Mouse (Mus musculus): ENCODE results near the gene Olfr1294. TPM values are rescaled to one million over a fixed set of nuclear protein-coding genes. Genes with fewer than 3 reads are reported as not detected.

Olfr1294 gene
- not detected in 2 replicates for polyA plus RNA-seq (2015; fragmentation: Nextera tagmentation; extraction: Ambion mirVana)

- Histone ChIP-seq H3K9ac (ENCODE audit: low read length) (no peak within 1 kb of the TSS), H3K27me3 (ENCODE audit: control insufficient read depth, insufficient read depth, low read depth, low read length) (no peaks in the 10 kb centered on the region), H3K4me1 (replicated peaks; ENCODE audit: control insufficient read depth, insufficient read depth, low read length) (no peaks in the 10 kb centered on the region), H3K27ac (ENCODE audit: low read length) (no peak within 1 kb of the TSS), H3K36me3 (ENCODE audit: control insufficient read depth, insufficient read depth, low read length) (no peaks in the 10 kb centered on the region), H3K9me3 (ENCODE audit: control insufficient read depth, low read length) (no peaks in the 10 kb centered on the region), H3K4me3 (ENCODE audit: low read length) (no peak within 1 kb of the TSS), H3K4me2 (ENCODE audit: low read depth, low read length) (no peak within 1 kb of the TSS)
- WGBS: 20% methylated on average over 1 of the region's 1 CpGs
- no peak for ATAC-seq (ENCODE audit: low read depth)
These were observed at the start of gene Olfr1294 for GRCm38 (mm10) chr2:111540191-111540590. Olfr1294 (minus strand) TSS chr2:111540291.

DNA sequence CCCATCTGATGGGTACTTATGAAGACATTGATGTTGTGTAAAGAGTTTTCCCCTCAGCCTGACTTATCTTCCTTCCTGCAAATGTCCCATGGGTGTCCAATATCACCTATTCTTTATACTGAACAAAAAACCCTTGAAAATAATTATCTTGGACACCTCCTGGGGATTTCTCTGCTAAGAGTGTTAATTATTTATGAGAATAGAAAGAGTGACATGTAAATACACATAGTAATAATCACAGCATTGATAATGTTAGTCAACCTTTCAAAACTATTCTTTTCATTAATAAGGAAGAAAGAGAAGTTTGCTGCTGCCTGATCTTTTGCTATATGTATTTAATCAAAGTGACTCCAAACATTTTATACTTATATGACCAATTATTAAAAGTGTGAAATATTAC, 29.5 kb upstream of the Olfr1294 start, which contains the start of gene Olfr1295:
TSS of gene Olfr1295 (minus strand) at position 101 of the 400 bp plus-strand sequence.
- Histone ChIP-seq H3K4me3 (ENCODE audit: low read length) (no peak within 1 kb of the TSS), H3K4me2 (ENCODE audit: low read depth, low read length) (no peak within 1 kb of the TSS), H3K9me3 (ENCODE audit: control insufficient read depth, low read length) (no peaks in the 10 kb centered on the region), H3K4me1 (replicated peaks; ENCODE audit: control insufficient read depth, insufficient read depth, low read length) (no peaks in the 10 kb centered on the region), H3K27me3 (ENCODE audit: control insufficient read depth, insufficient read depth, low read depth, low read length) (no peaks in the 10 kb centered on the region), H3K36me3 (ENCODE audit: control insufficient read depth, insufficient read depth, low read length) (no peaks in the 10 kb centered on the region), H3K27ac (ENCODE audit: low read length) (no peak within 1 kb of the TSS), H3K9ac (ENCODE audit: low read length) (no peak within 1 kb of the TSS)
- ATAC-seq (ENCODE audit: low read depth): no peak

- Histone ChIP-seq H3K4me2 (ENCODE audit: low read depth, low read length) (no peak within 1 kb of the TSS), H3K9ac (ENCODE audit: low read length) (no peak within 1 kb of the TSS), H3K4me3 (ENCODE audit: low read length) (no peak within 1 kb of the TSS), H3K27ac (ENCODE audit: low read length) (no peak within 1 kb of the TSS), H3K9me3 (ENCODE audit: control insufficient read depth, low read length) (no peaks in the 10 kb centered on the region), H3K36me3 (ENCODE audit: control insufficient read depth, insufficient read depth, low read length) (no peaks in the 10 kb centered on the region), H3K27me3 (ENCODE audit: control insufficient read depth, insufficient read depth, low read depth, low read length) (no peaks in the 10 kb centered on the region), H3K4me1 (replicated peaks; ENCODE audit: control insufficient read depth, insufficient read depth, low read length) (no peaks in the 10 kb centered on the region)
- no peak for ATAC-seq (ENCODE audit: low read depth)
- 90% methylated on average over 1 of the region's 1 CpGs for WGBS
These were observed 15.2 kb downstream of the Olfr1294 start, which contains the start of gene Olfr1293-ps for GRCm38 (mm10) chr2:111524903-111525302. Olfr1293-ps (plus strand) TSS chr2:111525203.

DNA sequence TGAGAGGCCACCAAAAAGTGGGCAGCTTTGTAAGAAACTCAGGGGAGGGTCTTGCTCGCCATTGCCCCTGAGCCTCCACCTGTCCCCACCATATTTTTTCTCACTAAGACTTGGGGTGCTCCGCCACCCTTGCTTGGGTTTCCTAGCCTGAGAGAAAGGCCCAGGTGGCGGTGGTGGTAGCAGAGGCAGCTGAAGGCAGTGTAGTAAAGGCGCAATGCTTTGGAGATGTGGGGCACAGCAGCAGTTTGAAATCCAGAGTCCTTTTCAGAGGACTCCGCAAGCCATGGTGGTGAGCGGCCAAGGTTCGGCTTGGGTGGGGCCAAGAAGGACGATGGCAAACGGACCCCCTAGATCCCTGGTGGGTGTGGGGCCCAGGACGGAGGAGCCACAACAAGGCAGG, 22.6 kb downstream of the Olfr1294 start:
- no peaks in the 10 kb centered on the region for H3K9me3 ChIP-seq (ENCODE audit: control insufficient read depth, low read length)
- no peak overlapping the region for H3K9ac ChIP-seq (ENCODE audit: low read length)
- no peak overlapping the region for H3K27ac ChIP-seq (ENCODE audit: low read length)
- H3K4me2 ChIP-seq (ENCODE audit: low read depth, low read length): no peak overlapping the region
- H3K4me1 ChIP-seq (replicated peaks; ENCODE audit: control insufficient read depth, insufficient read depth, low read length): no peaks in the 10 kb centered on the region
- 80% methylated on average over 10 of the region's 10 CpGs for WGBS
- H3K36me3 ChIP-seq (ENCODE audit: control insufficient read depth, insufficient read depth, low read length): no peaks in the 10 kb centered on the region
- no peak overlapping the region for H3K4me3 ChIP-seq (ENCODE audit: low read length)
- no peaks in the 10 kb centered on the region for H3K27me3 ChIP-seq (ENCODE audit: control insufficient read depth, insufficient read depth, low read depth, low read length)
- no peak for ATAC-seq (ENCODE audit: low read depth)

DNA sequence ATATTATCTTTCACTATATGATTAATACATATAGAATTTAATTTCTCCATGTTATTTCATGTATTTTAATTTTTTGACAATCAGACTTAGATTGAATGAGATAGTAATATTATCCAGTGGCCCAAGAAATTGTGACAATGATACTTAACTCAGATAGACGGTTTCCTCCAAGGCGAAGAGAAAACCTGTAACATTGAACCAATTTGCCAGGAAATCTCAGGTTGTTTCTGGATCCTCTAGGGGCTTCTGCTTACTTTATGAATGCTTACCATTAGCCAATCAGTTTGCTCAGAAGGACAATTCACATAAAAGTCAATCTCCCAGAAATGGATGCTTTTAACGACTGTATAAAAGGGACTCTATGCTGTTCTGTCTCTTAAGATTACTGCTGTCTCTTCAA, 43.2 kb downstream of the Olfr1294 start, which contains the start of gene Olfr1291-ps1:
TSS of gene Olfr1291-ps1 (plus strand) at position 301 of the 400 bp plus-strand sequence.
- Histone ChIP-seq H3K9ac (ENCODE audit: low read length) (no peak within 1 kb of the TSS), H3K4me3 (ENCODE audit: low read length) (no peak within 1 kb of the TSS), H3K36me3 (ENCODE audit: control insufficient read depth, insufficient read depth, low read length) (no peaks in the 10 kb centered on the region), H3K4me2 (ENCODE audit: low read depth, low read length) (no peak within 1 kb of the TSS), H3K27ac (ENCODE audit: low read length) (no peak within 1 kb of the TSS), H3K9me3 (ENCODE audit: control insufficient read depth, low read length) (no peaks in the 10 kb centered on the region), H3K4me1 (replicated peaks; ENCODE audit: control insufficient read depth, insufficient read depth, low read length) (no peaks in the 10 kb centered on the region), H3K27me3 (ENCODE audit: control insufficient read depth, insufficient read depth, low read depth, low read length) (no peaks in the 10 kb centered on the region)
- ATAC-seq (ENCODE audit: low read depth): no peak
- 90% methylated on average over 3 of the region's 3 CpGs for WGBS

- H3K36me3 ChIP-seq (ENCODE audit: control insufficient read depth, insufficient read depth, low read length): no peaks in the 10 kb centered on the region
- H3K4me1 ChIP-seq (replicated peaks; ENCODE audit: control insufficient read depth, insufficient read depth, low read length): no peaks in the 10 kb centered on the region
- H3K9ac ChIP-seq (ENCODE audit: low read length): no peak within 1 kb of the TSS
- H3K4me3 ChIP-seq (ENCODE audit: low read length): no peak within 1 kb of the TSS
- no peaks in the 10 kb centered on the region for H3K27me3 ChIP-seq (ENCODE audit: control insufficient read depth, insufficient read depth, low read depth, low read length)
- no peak within 1 kb of the TSS for H3K4me2 ChIP-seq (ENCODE audit: low read depth, low read length)
- no peak within 1 kb of the TSS for H3K27ac ChIP-seq (ENCODE audit: low read length)
- no peak for ATAC-seq (ENCODE audit: low read depth)
- no peaks in the 10 kb centered on the region for H3K9me3 ChIP-seq (ENCODE audit: control insufficient read depth, low read length)
- WGBS: 71% methylated on average over 5 of the region's 5 CpGs
These were observed 46.4 kb downstream of the Olfr1294 start, which contains the start of gene Olfr1290 for GRCm38 (mm10) chr2:111493729-111494128. Olfr1290 (minus strand) TSS chr2:111493829.

Other genes starting within 250 kb of the Olfr1294 start
- gene Olfr1279, start 239.7 kb downstream of the Olfr1294 start, polyA plus RNA-seq (2015; fragmentation: Nextera tagmentation; extraction: Ambion mirVana): not detected in 2 replicates
- not detected in 2 replicates for gene Olfr1280, start 226.3 kb downstream of the Olfr1294 start, polyA plus RNA-seq (2015; fragmentation: Nextera tagmentation; extraction: Ambion mirVana)
- gene Olfr1281, start 213.8 kb downstream of the Olfr1294 start, polyA plus RNA-seq (2015; fragmentation: Nextera tagmentation; extraction: Ambion mirVana): not detected in 2 replicates
- not detected in 2 replicates for gene Olfr1282, start 204.2 kb downstream of the Olfr1294 start, polyA plus RNA-seq (2015; fragmentation: Nextera tagmentation; extraction: Ambion mirVana)
- not detected in 2 replicates for gene Olfr1283, start 173.5 kb downstream of the Olfr1294 start, polyA plus RNA-seq (2015; fragmentation: Nextera tagmentation; extraction: Ambion mirVana)
- gene Olfr1284, start 164.8 kb downstream of the Olfr1294 start, polyA plus RNA-seq (2015; fragmentation: Nextera tagmentation; extraction: Ambion mirVana): not detected in 2 replicates
- not detected in 2 replicates for gene Olfr1286, start 117.2 kb downstream of the Olfr1294 start, polyA plus RNA-seq (2015; fragmentation: Nextera tagmentation; extraction: Ambion mirVana)
- gene Olfr1287, start 91.1 kb downstream of the Olfr1294 start, polyA plus RNA-seq (2015; fragmentation: Nextera tagmentation; extraction: Ambion mirVana): not detected in 2 replicates
- not detected in 2 replicates for gene Olfr1288, start 66.2 kb downstream of the Olfr1294 start, polyA plus RNA-seq (2015; fragmentation: Nextera tagmentation; extraction: Ambion mirVana)
- not detected in 2 replicates for gene Olfr1289, start 59.5 kb downstream of the Olfr1294 start, polyA plus RNA-seq (2015; fragmentation: Nextera tagmentation; extraction: Ambion mirVana)
- gene Olfr1290, start 46.5 kb downstream of the Olfr1294 start, polyA plus RNA-seq (2015; fragmentation: Nextera tagmentation; extraction: Ambion mirVana): not detected in 2 replicates
- not detected in 2 replicates for gene Olfr1291-ps1, start 43.1 kb downstream of the Olfr1294 start, polyA plus RNA-seq (2015; fragmentation: Nextera tagmentation; extraction: Ambion mirVana)
- gene Olfr1293-ps, start 15.1 kb downstream of the Olfr1294 start, polyA plus RNA-seq (2015; fragmentation: Nextera tagmentation; extraction: Ambion mirVana): not detected in 2 replicates
- not detected in 2 replicates for gene Olfr1295, start 29.4 kb upstream of the Olfr1294 start, polyA plus RNA-seq (2015; fragmentation: Nextera tagmentation; extraction: Ambion mirVana)
- not detected in 2 replicates for gene Olfr1297, start 86.2 kb upstream of the Olfr1294 start, polyA plus RNA-seq (2015; fragmentation: Nextera tagmentation; extraction: Ambion mirVana)
- not detected in 2 replicates for gene Olfr1298, start 108.9 kb upstream of the Olfr1294 start, polyA plus RNA-seq (2015; fragmentation: Nextera tagmentation; extraction: Ambion mirVana)
- gene Olfr1299, start 121.1 kb upstream of the Olfr1294 start, polyA plus RNA-seq (2015; fragmentation: Nextera tagmentation; extraction: Ambion mirVana): not detected in 2 replicates
- not detected in 2 replicates for gene Olfr1301, start 210.7 kb upstream of the Olfr1294 start, polyA plus RNA-seq (2015; fragmentation: Nextera tagmentation; extraction: Ambion mirVana)
- not detected in 2 replicates for gene Olfr1302, start 237.1 kb upstream of the Olfr1294 start, polyA plus RNA-seq (2015; fragmentation: Nextera tagmentation; extraction: Ambion mirVana)